Mouse (Mus musculus) spleen, adult 2 months (tissue): ENCODE measurements around the gene Ctf2.

Experiments
- CTCF ChIP-seq: fragments of 200-500 bp; IDR thresholded peaks from 2 replicates; pipeline ENCODE4 v1.5.1; 2011; ENCODE audit warnings: mild to moderate bottlenecking, inconsistent platforms; ENCODE audit not compliant: insufficient read depth, insufficient read length, insufficient replicate concordance; ENCODE audit errors: extremely low read depth
- POLR2A ChIP-seq: fragments of 200-500 bp; IDR thresholded peaks from 2 replicates; pipeline ENCODE4 v1.6.1; 2011; ENCODE audit warnings: low read depth, low read length, inconsistent platforms

DNA sequence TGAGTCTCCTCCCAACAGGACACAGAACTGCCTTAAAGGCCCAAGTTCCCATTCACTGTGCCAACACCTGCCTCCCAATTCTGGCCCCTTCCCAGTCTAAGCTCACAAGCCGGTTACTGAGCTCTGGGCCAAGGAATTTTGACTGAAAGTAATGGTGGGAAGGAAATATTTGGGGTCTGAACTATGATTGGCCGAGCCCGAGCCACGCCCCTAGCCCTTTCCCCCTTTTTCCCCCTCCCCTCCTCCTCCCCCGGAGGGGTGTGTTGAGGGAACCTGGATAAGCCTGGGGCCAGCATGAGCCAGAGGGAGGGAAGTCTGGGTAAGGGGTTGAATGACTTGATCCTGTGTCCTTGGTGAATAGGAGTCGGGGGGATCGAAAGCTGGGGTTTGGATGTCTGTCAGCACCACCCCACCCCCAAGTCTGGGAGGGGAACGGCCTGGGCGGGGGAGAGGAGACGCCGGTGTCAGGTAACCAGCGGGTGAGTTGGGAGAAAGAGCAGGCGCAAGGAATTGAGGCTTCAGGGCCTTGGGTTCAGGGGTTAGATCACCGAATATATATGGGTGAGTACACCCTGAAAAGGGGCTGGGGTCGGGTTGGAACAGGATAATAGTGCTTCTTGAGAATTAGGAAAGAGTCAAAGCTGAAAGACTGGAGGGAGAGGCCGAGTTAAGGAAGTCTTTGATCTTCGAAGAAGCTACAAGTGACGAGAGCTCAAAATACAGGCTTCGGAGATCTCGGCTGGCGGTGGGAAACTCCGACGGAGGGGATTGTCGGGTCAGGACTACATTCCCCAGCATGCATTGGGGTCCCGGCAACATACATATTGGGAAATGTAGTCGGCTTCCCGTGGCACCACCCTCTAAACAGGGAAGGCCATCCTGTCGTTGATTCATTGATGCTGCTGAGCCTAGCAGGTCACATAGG lies 19.2 kb downstream of the Ctf2 start, which contains the start of gene Ctf1:
- no peak for TF ChIP-seq CTCF
- TF ChIP-seq POLR2A, result no peak
